Mouse (Mus musculus) C2C12 (cell line): ENCODE results near the gene Aco1.

Experiments used
- CTCF ChIP-seq: IDR thresholded peaks from one replicate; pipeline ENCODE4 v1.5.1; 2011; ENCODE audit not compliant: control insufficient read depth, insufficient read depth, insufficient read length
- FOSL1 ChIP-seq: IDR thresholded peaks from one replicate; pipeline ENCODE4 v1.8.0; 2011; ENCODE audit warnings: mild to moderate bottlenecking, low read length; ENCODE audit not compliant: poor library complexity, insufficient read depth, severe bottlenecking
- MAX ChIP-seq: IDR thresholded peaks from one replicate; pipeline ENCODE4 v1.6.1; 2011; ENCODE audit warnings: mild to moderate bottlenecking, control low read depth
- MYOD1 ChIP-seq: IDR thresholded peaks from one replicate; pipeline ENCODE4 v1.6.1; 2011; ENCODE audit warnings: low read depth; ENCODE audit not compliant: control insufficient read depth, insufficient read length
- USF1 ChIP-seq: IDR thresholded peaks from one replicate; pipeline ENCODE4 v1.6.1; 2011; ENCODE audit warnings: low read depth, mild to moderate bottlenecking, control low read depth, moderate library complexity

DNA sequence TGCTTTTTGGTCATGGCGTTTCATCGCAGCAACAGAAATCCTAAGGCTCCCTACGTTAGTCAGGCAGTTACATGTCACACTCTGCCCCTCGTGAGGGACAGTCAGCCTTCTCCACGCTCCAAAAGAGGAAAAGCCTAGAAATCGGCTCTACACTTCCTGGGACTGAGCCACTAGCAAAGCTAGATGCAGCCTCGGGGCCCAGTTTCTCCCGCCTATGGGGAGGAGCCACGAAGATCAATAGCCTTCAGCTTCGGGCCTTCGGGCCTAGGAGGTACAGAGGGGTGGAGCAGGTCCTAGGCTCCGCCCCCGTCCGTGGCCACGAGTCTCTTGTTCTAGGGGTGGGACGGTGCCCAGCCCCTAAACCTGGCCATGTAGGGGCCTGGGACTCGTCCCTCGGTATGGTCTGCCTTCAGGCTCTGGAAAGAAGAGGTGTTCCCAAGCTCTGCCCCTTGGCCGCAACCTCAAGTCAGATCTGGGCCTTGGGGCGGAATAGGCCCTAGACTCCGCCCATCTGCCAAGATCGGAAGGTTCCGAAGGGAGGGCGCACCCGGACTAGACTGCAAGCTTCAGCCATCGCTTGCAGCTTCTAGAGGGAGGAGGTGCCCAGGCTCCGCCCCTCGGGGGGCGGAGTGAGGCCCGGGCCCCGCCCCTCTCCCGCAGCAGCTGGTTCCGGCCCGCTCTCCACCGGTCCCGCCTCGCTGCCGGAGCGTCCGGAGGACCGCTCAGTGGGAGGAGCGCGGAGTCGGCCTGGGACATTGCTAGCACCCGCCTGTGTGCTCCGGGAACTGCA, at the start of gene Aco1:
- TF ChIP-seq CTCF: no peak
- TF ChIP-seq USF1: no peak
- no peak for TF ChIP-seq MAX
- TF ChIP-seq MYOD1: no peak
- TF ChIP-seq FOSL1: no peak
